In the genomic region with DNA sequence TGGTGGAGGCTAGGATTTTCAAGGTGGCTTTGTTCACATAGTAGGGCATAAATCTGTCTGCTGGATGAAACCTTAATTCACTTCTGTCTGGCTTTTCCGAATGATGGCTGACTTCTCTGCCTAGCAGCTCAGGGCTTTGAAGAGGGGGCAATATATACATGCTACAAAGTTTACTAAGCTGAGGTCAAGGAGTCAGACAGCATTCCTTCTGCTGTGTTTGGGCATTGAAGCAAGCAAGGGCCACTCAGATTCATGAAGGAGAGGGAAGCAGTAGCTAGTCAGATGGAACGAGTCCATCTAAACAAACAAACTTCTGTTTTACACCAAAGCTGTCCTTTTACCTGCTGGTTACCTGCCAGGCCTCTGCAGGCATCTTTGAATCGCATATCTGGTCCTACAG, we compare ENCODE assay signal across 24 mouse cellular contexts. TPM values are rescaled to one million over a fixed set of nuclear protein-coding genes. Genes with fewer than 3 reads are reported as not detected.
DNase-seq lines count a peak whose midpoint lies in the region; ATAC-seq lines count a peak whose summit lies in the region.
"Had no signal": no experiment of that assay in that cellular context is flagged by ENCODE, and none has a peak within 500 bp of the region (broad histone marks: within the 10 kb centered on the region; RNA-seq: fewer than 3 reads in every experiment).

No protein-coding gene starts in this region.

- H3K4me2 ChIP-seq in intestine, embryonic 16.5 days (ENCODE audit: low read depth, low read length) = no peak overlapping the region
- no peak overlapping the region for H3K4me2 ChIP-seq in intestine, embryonic 15.5 days (replicated peaks)
- H3K4me2 ChIP-seq in kidney, embryonic 15.5 days = no peak overlapping the region
- H3K4me2 ChIP-seq: heart, embryonic 13.5 days; hindbrain, embryonic 12.5 days had no signal

- 0 out of 2 replicates have a peak overlapping the region, but pooled peaks have one; percentile 24 for H3K27ac ChIP-seq in intestine, embryonic 16.5 days (ENCODE audit: low read length)
- H3K27ac ChIP-seq in intestine, embryonic 15.5 days = no peak overlapping the region
- no peak overlapping the region for H3K27ac ChIP-seq in kidney, embryonic 15.5 days
- H3K27ac ChIP-seq: embryonic facial prominence, embryonic 10.5 days; heart, embryonic 13.5 days; hindbrain, embryonic 12.5 days had no signal

- H3K4me1 ChIP-seq in intestine, embryonic 16.5 days (ENCODE audit: control insufficient read depth, insufficient read depth, low read length) = no peaks in the 10 kb centered on the region
- no peaks in the 10 kb centered on the region for H3K4me1 ChIP-seq in intestine, embryonic 15.5 days (replicated peaks)
- H3K4me1 ChIP-seq in kidney, embryonic 15.5 days = peaks cover 5% of the 10 kb centered on the region; the same call in 1 of the 2 replicates
- H3K4me1 ChIP-seq: embryonic facial prominence, embryonic 10.5 days; heart, embryonic 13.5 days; hindbrain, embryonic 12.5 days had no signal

- ATAC-seq in intestine, embryonic 16.5 days = no peak
- no peak for ATAC-seq in intestine, embryonic 15.5 days
- ATAC-seq in kidney, embryonic 15.5 days (replicated peaks; ENCODE audit: low FRiP score) = peak; percentile 81
- ATAC-seq in CD4-positive, CD25-positive, alpha-beta regulatory T cell, adult 4 months = no peak
- ATAC-seq: activated CD4-positive, CD25-positive, alpha-beta regulatory T cell, adult 4 months; forebrain, embryonic 14.5 days; hindbrain, embryonic 16.5 days; Patski had no signal

- DNase-seq in kidney, adult 18-20 months = no peak
- DNase-seq in mesoderm, embryonic 11.5 days (ENCODE audit: low read depth, low spot score) = peak; percentile 30
- no peak for DNase-seq in adrenal gland, adult 18-20 months (ENCODE audit: low spot score in 2 of 2)
- DNase-seq: adrenal gland, adult 2 months; adrenal gland, postnatal 25 days; B cell, adult 2 months; cerebellum, adult 2 months; cerebellum, postnatal 10 days; gastrocnemius, postnatal 36 days; heart, adult 11 months; heart, postnatal 36 days had no signal

- WGBS in intestine, embryonic 16.5 days = 32% methylated on average over 3 of the region's 3 CpGs
- 31% methylated on average over 3 of the region's 3 CpGs for WGBS in intestine, embryonic 15.5 days
- 40% methylated on average over 3 of the region's 3 CpGs for WGBS in kidney, embryonic 15.5 days

- no peak overlapping the region for H3K4me3 ChIP-seq in intestine, embryonic 16.5 days (ENCODE audit: low read length)
- H3K4me3 ChIP-seq in intestine, embryonic 15.5 days (replicated peaks) = no peak overlapping the region
- H3K4me3 ChIP-seq in kidney, embryonic 15.5 days (replicated peaks) = no peak overlapping the region
- H3K4me3 ChIP-seq: embryonic facial prominence, embryonic 10.5 days; heart, embryonic 13.5 days; hindbrain, embryonic 12.5 days had no signal

- no peak overlapping the region for H3K9ac ChIP-seq in intestine, embryonic 16.5 days (ENCODE audit: low read depth, low read length)
- no peak overlapping the region for H3K9ac ChIP-seq in intestine, embryonic 15.5 days
- H3K9ac ChIP-seq in kidney, embryonic 15.5 days = no peak overlapping the region
- H3K9ac ChIP-seq: heart, embryonic 13.5 days; hindbrain, embryonic 12.5 days had no signal

- no peaks in the 10 kb centered on the region for H3K27me3 ChIP-seq in intestine, embryonic 16.5 days (replicated peaks; ENCODE audit: control insufficient read depth, insufficient read depth, low read length)
- no peaks in the 10 kb centered on the region for H3K27me3 ChIP-seq in intestine, embryonic 15.5 days (replicated peaks)
- H3K27me3 ChIP-seq in kidney, embryonic 15.5 days = no peaks in the 10 kb centered on the region
- H3K27me3 ChIP-seq: heart, embryonic 13.5 days; hindbrain, embryonic 12.5 days; Patski had no signal

- no peaks in the 10 kb centered on the region for H3K36me3 ChIP-seq in intestine, embryonic 16.5 days (ENCODE audit: control insufficient read depth, insufficient read depth, low read length)
- H3K36me3 ChIP-seq in intestine, embryonic 15.5 days = no peaks in the 10 kb centered on the region
- H3K36me3 ChIP-seq in kidney, embryonic 15.5 days = no peaks in the 10 kb centered on the region
- H3K36me3 ChIP-seq: embryonic facial prominence, embryonic 10.5 days; heart, embryonic 13.5 days; hindbrain, embryonic 12.5 days had no signal

- H3K9me3 ChIP-seq in intestine, embryonic 16.5 days (ENCODE audit: control insufficient read depth, low read length) = no peaks in the 10 kb centered on the region
- H3K9me3 ChIP-seq in intestine, embryonic 15.5 days = no peaks in the 10 kb centered on the region
- no peaks in the 10 kb centered on the region for H3K9me3 ChIP-seq in kidney, embryonic 15.5 days (replicated peaks)
- H3K9me3 ChIP-seq: embryonic facial prominence, embryonic 10.5 days; heart, embryonic 13.5 days; hindbrain, embryonic 12.5 days had no signal

RNA-seq across cellular contexts. Expression of a gene that starts 32.4 kb away (rescaled TPM):
- polyA plus RNA-seq in intestine, embryonic 16.5 days (2015; fragmentation: Nextera tagmentation; extraction: Ambion mirVana) = 141 and 177 TPM in 2 replicates
- 92.0 and 94.3 TPM in 2 replicates for polyA plus RNA-seq in intestine, embryonic 15.5 days (2015; fragmentation: Nextera tagmentation; extraction: Ambion mirVana)
- 86.7 and 87.7 TPM in 2 replicates for polyA plus RNA-seq in kidney, embryonic 15.5 days (2015; fragmentation: Nextera tagmentation; extraction: Ambion mirVana)
- under 1 TPM; 0.19 to 0.27 TPM for polyA plus RNA-seq in CD4-positive, CD25-positive, alpha-beta regulatory T cell, adult 4 months (2017; shearing (Covaris generic))
- total RNA-seq in adrenal gland, adult 18-20 months (2021) = not detected
- total RNA-seq: adrenal gland, adult 2 months; adrenal gland, postnatal 25 days; gastrocnemius, adult 8-10 months; gastrocnemius, postnatal 36 days; heart, postnatal 36 days had no signal
- polyA plus RNA-seq: activated CD4-positive, CD25-positive, alpha-beta regulatory T cell, adult 4 months; adrenal gland, adult 2 months; cerebellum, adult 2 months; embryonic facial prominence, embryonic 10.5 days; embryonic facial prominence, embryonic 14.5 days had no signal

Comparison
In these comparisons a context has a peak if more than half of its experiments do, and no peak if none do; other contexts are left out.
1. RNA of a gene that starts 32.4 kb away (polyA plus RNA-seq): 141 to 177 TPM in intestine, embryonic 16.5 days, 92.0 to 94.3 TPM in intestine, embryonic 15.5 days and 86.7 to 87.7 TPM in kidney, embryonic 15.5 days; 0.19 to 0.27 TPM in CD4-positive, CD25-positive, alpha-beta regulatory T cell, adult 4 months; every median in the first group is over 10 times any median in the second.